Mouse (Mus musculus): ENCODE measurements around the gene Mcoln2. TPM values are rescaled to one million over a fixed set of nuclear protein-coding genes. Genes with fewer than 3 reads are reported as not detected.

Mcoln2 gene
- total and polyA plus RNA-seq, 3 experiments = 31.0 to 34.9 (median 32.0) TPM

GRCm38 (mm10) chr3:146156811-146157210, 7.2 kb downstream of the Mcoln2 start:
- H3K4me2 ChIP-seq (ENCODE audit: insufficient read depth, low read depth, poor library complexity, severe bottlenecking) = peak overlapping the region; percentile 40
- peaks cover 8% of the 10 kb centered on the region for H3K9me3 ChIP-seq (replicated peaks; ENCODE audit: low read length)
- H3K27ac ChIP-seq (ENCODE audit: insufficient read depth, low read depth) = peak overlapping the region; percentile 89
- TF ChIP-seq ZKSCAN1 (IDR thresholded peaks at IDR 0.05; ENCODE audit: borderline replicate concordance, low read depth, low read length) = peak; percentile 92
- peak; percentile 0; the same call in 1 of the 2 replicates for TF ChIP-seq SMC3 (IDR thresholded peaks at IDR 0.05; ENCODE audit: low read depth, low read length)
- TF ChIP-seq KAT2A (IDR thresholded peaks at IDR 0.05; ENCODE audit: insufficient replicate concordance, low read length) = no peak
- TF ChIP-seq CHD1 (IDR thresholded peaks at IDR 0.05; ENCODE audit: low read depth, low read length) = no peak
- peak; percentile 58 for TF ChIP-seq MAZ (IDR thresholded peaks at IDR 0.05; ENCODE audit: low read depth, low read length)
- peak; percentile 33; the same call in 1 of the 2 replicates for TF ChIP-seq EP300 (IDR thresholded peaks at IDR 0.05; ENCODE audit: low read length)
- TF ChIP-seq ELF1 (IDR thresholded peaks at IDR 0.05; ENCODE audit: low read depth, low read length) = no peak
- TF ChIP-seq USF2 (conservative IDR thresholded peaks at IDR 0.05; ENCODE audit: low read depth, low read length) = no peak
- no peak for TF ChIP-seq POLR2A (IDR thresholded peaks at IDR 0.05; ENCODE audit: low read depth, low read length)
- TF ChIP-seq MYC (IDR thresholded peaks at IDR 0.05; ENCODE audit: low read depth, low read length) = 0 out of 2 replicates have a peak, but pooled peaks have one; percentile 12
- no peak; the same call in 1 of the 2 replicates for TF ChIP-seq RCOR1 (conservative IDR thresholded peaks at IDR 0.05; ENCODE audit: low read depth, low read length)
- peak; percentile 18; the same call in 1 of the 2 replicates for TF ChIP-seq CHD2 (IDR thresholded peaks at IDR 0.05; ENCODE audit: low read length)
- peak; percentile 66 for TF ChIP-seq IRF4 (IDR thresholded peaks at IDR 0.05; ENCODE audit: low read depth, low read length)
- TF ChIP-seq MAX (IDR thresholded peaks at IDR 0.05; ENCODE audit: low read length) = no peak
- no peaks in the 10 kb centered on the region for H3K27me3 ChIP-seq (replicated peaks)
- dilution Hi-C loops (cut with MboI; ENCODE audit: extremely low pct_ligation_motif_present, extremely low pct_unique_long_range_greater_than_20kb, low sequenced_read_pairs) = no loop called here
- peaks cover 9 to 27% of the 10 kb centered on the region in 2 experiments for H3K36me3 ChIP-seq (replicated peaks in 1 of 2; ENCODE audit: control insufficient read depth in 1 of 2, insufficient read depth in 1 of 2, low read length in 1 of 2)
- in situ Hi-C loops (cut with MboI; ENCODE audit: low pct_ligation_motif_present, low pct_unique_long_range_greater_than_20kb, low sequenced_read_pairs) = no loop called here
- peaks cover 36% of the 10 kb centered on the region for H3K79me2 ChIP-seq (replicated peaks; ENCODE audit: control insufficient read depth, extremely low read depth, insufficient read depth, poor library complexity, severe bottlenecking)
- H3K4me3 ChIP-seq (replicated peaks in 1 of 3; ENCODE audit: low read depth in 2 of 3, low read length in 2 of 3, poor library complexity in 1 of 3) = peak overlapping the region in 2 of 3 experiments; percentile 4 to 10
- H3K9ac ChIP-seq (ENCODE audit: insufficient read depth, low read depth) = peak overlapping the region; percentile 16
- peaks cover 22 to 77% of the 10 kb centered on the region in 2 experiments for H3K4me1 ChIP-seq (ENCODE audit: control insufficient read depth in 1 of 2, insufficient read depth in 2 of 2)
- peak; percentile 40 for DNase-seq (ENCODE audit: extremely low read depth)

- Histone ChIP-seq H3K4me2 (ENCODE audit: insufficient read depth, low read depth, poor library complexity, severe bottlenecking) (peak overlapping the region; percentile 84), H3K9me3 (replicated peaks; ENCODE audit: low read length) (peaks cover 8% of the 10 kb centered on the region), H3K79me2 (replicated peaks; ENCODE audit: control insufficient read depth, extremely low read depth, insufficient read depth, poor library complexity, severe bottlenecking) (peaks cover 35% of the 10 kb centered on the region), H3K9ac (ENCODE audit: insufficient read depth, low read depth) (peak overlapping the region; percentile 62), H3K27me3 (replicated peaks) (no peaks in the 10 kb centered on the region), H3K27ac (ENCODE audit: insufficient read depth, low read depth) (peak overlapping the region; percentile 48; the same call in 1 of the 2 replicates), H3K36me3 (replicated peaks in 1 of 2; ENCODE audit: control insufficient read depth in 1 of 2, insufficient read depth in 1 of 2, low read length in 1 of 2) (peaks cover 9 to 39% of the 10 kb centered on the region in 2 experiments), H3K4me1 (ENCODE audit: control insufficient read depth in 1 of 2, insufficient read depth in 2 of 2) (peaks cover 18 to 66% of the 10 kb centered on the region in 2 experiments), H3K4me3 (replicated peaks in 1 of 3; ENCODE audit: low read depth in 2 of 3, low read length in 2 of 3, poor library complexity in 1 of 3) (no peak overlapping the region)
- dilution Hi-C loops (cut with MboI; ENCODE audit: extremely low pct_ligation_motif_present, extremely low pct_unique_long_range_greater_than_20kb, low sequenced_read_pairs) = no loop called here
- no peak for DNase-seq (ENCODE audit: extremely low read depth)
- TF ChIP-seq CHD2 (IDR thresholded peaks at IDR 0.05; ENCODE audit: low read length) (peak; percentile 37; the same call in 1 of the 2 replicates), MEF2A (IDR thresholded peaks at IDR 0.05; ENCODE audit: borderline replicate concordance, low read depth, low read length) (peak; percentile 16; the same call in 1 of the 2 replicates), IRF4 (IDR thresholded peaks at IDR 0.05; ENCODE audit: low read depth, low read length) (peak; percentile 57), EP300 (IDR thresholded peaks at IDR 0.05; ENCODE audit: low read length) (peak; percentile 56), TCF12 (IDR thresholded peaks at IDR 0.05; ENCODE audit: low read depth, low read length) (peak; percentile 15; the same call in 1 of the 2 replicates), JUN (IDR thresholded peaks at IDR 0.05; ENCODE audit: insufficient read depth, low read depth, low read length) (no peak)
- in situ Hi-C loops (cut with MboI; ENCODE audit: low pct_ligation_motif_present, low pct_unique_long_range_greater_than_20kb, low sequenced_read_pairs) = no loop called here
Observed at GRCm38 (mm10) chr3:146158039-146158438, 8.4 kb downstream of the Mcoln2 start.
